Mouse (Mus musculus) forebrain, embryonic 15.5 days (tissue): Measurements from ENCODE around the gene Pcca. TPM values are rescaled to one million over a fixed set of nuclear protein-coding genes. Genes with fewer than 3 reads are reported as not detected.

Source experiments
- polyA plus RNA-seq: library from polyadenylated mRNA; unstranded; fragments of >200 nt; fragmentation: Nextera tagmentation; extraction: Ambion mirVana; gene quantifications from 2 replicates; pipeline ENCODE4 v1.2.1, GENCODE M21; 2015

Gene Pcca
- polyA plus RNA-seq, 1 experiment from 2014 or later: 21.9 TPM

Other genes starting within 250 kb of the Pcca start
- 0.74 and 0.75 TPM in 2 replicates for gene Gm5089, start 83.2 kb upstream of the Pcca start, polyA plus RNA-seq
- 14.2 and 15.2 TPM in 2 replicates for gene Zic5, start 68.6 kb upstream of the Pcca start, polyA plus RNA-seq
- gene Zic2, start 58.9 kb upstream of the Pcca start, polyA plus RNA-seq: 8.4 and 9.3 TPM in 2 replicates
- 0.57 and 0.63 TPM in 2 replicates for gene Gm10837, start 43.7 kb upstream of the Pcca start, polyA plus RNA-seq